Mouse (Mus musculus) v-Abl transformed pro-B cells (cell line): ENCODE data around the gene Ddc.

Experiments used
- in situ Hi-C, 2 experiments: fragments of 400-800 bp; cut with MboI; formaldehyde crosslinking; loops; one replicate each; pipeline ENCODE4 v1.15.1; 2025; ENCODE audit not compliant: unreplicated experiment in 2 of 2

Gene Ddc

GRCm38 (mm10) chr11:11765414-11765813, 132.5 kb downstream of the Ddc start:
- in situ Hi-C loops: no loop called here
